Mouse (Mus musculus) thymus, adult 2 months (tissue): ENCODE results near the gene Ifnar2.

Experiments
- CTCF ChIP-seq: fragments of 200-500 bp; IDR thresholded peaks from 2 replicates; pipeline ENCODE4 v1.5.1; 2012; ENCODE audit warnings: mild to moderate bottlenecking, control low read depth, low read length, moderate library complexity, borderline replicate concordance; ENCODE audit not compliant: control insufficient read depth, poor library complexity, insufficient read depth; ENCODE audit errors: extremely low read depth
- POLR2A ChIP-seq: fragments of 200-500 bp; IDR thresholded peaks from 2 replicates; pipeline ENCODE4 v1.6.1; 2012; ENCODE audit warnings: mild to moderate bottlenecking, low read length, control low read depth, moderate library complexity; ENCODE audit not compliant: control insufficient read depth, poor library complexity, insufficient read depth; ENCODE audit errors: extremely low read depth

DNA sequence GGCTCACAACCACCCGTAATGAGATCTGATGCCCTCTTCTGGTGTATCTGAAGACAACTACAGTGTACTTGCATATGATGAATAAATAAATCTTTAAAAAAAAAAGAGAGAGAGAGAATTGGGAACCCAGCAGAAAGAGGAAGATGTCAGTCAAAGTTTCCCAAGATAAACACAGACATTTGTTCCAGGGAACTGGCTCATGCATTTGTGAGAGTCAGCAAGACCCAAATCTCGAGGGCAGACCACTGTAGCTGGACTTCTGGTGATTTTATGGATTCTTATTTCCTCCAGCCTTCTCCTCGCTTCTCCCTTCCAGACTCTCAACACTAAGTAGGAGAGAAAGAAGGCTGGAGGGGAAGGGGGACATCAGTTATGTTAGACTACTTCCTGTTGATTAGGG is 65.5 kb downstream of the Ifnar2 start:
- TF ChIP-seq POLR2A (no peak), CTCF (no peak)
